Mouse (Mus musculus) E14TG2a.4 (cell line): Measurements from ENCODE around the gene Add1.

Experiments
- CTCF ChIP-seq: conservative IDR thresholded peaks from 2 replicates; pipeline ENCODE4 v1.5.1; 2014; ENCODE audit warnings: low read length
- NANOG ChIP-seq: IDR thresholded peaks from 2 replicates; pipeline ENCODE4 v1.6.1; 2014; ENCODE audit warnings: borderline replicate concordance, low read length, mixed read lengths
- POU5F1 ChIP-seq: IDR thresholded peaks from 2 replicates; pipeline ENCODE4 v1.6.1; 2014; ENCODE audit warnings: low read length, borderline replicate concordance

- TF ChIP-seq NANOG (peak; percentile 74; the same call in 1 of the 2 replicates), CTCF (no peak), POU5F1 (no peak)
Measured at GRCm38 (mm10) chr5:34590059-34590458, 16.6 kb downstream of the Add1 start.
